Mouse (Mus musculus): ENCODE results near the gene Olfr78.

GRCm38 (mm10) chr7:102803180-102803579 is 43.9 kb upstream of the Olfr78 start, which contains the start of gene Olfr564:
- TF ChIP-seq CTCF (IDR thresholded peaks at IDR 0.05; ENCODE audit: borderline replicate concordance, insufficient read depth, low read length) (no peak), POLR2A (IDR thresholded peaks at IDR 0.05; ENCODE audit: low read depth, low read length) (no peak)
